Mouse (Mus musculus) subcutaneous adipose tissue, adult 2 months (tissue): Measurements from ENCODE around the gene Rxrb. TPM values are rescaled to one million over a fixed set of nuclear protein-coding genes. Genes with fewer than 3 reads are reported as not detected.

Experiments
- polyA plus RNA-seq: library from polyadenylated mRNA; depleted of rRNA; stranded (reverse); fragments of >200 nt; gene quantifications from 2 replicates; pipeline ENCODE4 v1.2.3, GENCODE M21; 2012; ENCODE audit warnings: low replicate concordance; rRNA removed

Rxrb gene
- 48.9 and 66.9 TPM in 2 replicates for polyA plus RNA-seq

DNA sequence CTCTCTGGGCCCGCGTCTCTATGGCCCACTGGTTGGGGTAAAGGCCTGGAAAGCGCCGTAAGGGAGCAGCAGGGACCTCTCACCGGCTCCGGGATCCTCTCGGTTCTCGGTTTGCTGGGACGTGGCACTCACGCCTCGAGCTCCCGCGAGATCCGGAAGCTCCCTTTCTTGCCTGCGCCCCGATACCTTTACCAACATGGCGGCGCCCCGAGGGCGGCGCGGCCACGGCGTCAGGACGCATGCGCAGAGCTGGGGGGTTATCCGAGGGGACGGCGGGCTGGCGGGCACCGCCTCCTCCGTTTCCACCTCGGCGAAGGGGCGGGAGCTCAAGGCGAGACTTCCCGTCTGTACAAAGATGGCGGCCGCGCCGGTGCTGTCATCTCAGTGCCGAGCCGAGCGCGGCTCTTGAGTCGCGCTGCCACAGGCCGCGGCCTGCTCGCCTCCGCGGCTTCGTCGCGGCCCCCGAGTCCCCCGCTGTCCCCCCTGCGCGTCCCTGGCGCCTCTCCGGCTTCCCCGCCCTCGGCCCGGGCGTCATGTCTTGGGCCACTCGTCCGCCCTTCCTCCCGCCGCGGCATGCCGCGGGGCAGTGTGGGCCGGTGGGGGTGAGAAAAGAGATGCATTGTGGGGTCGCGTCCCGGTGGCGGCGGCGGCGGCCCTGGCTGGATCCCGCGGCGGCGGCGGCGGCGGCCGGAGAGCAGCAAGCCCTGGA is at the start of gene Rxrb, which contains the start of gene Slc39a7:
Rxrb (plus strand) TSS at position 348 of the 709 bp plus-strand sequence.
Slc39a7 (minus strand) TSS at position 218 of the 709 bp plus-strand sequence.

DNA sequence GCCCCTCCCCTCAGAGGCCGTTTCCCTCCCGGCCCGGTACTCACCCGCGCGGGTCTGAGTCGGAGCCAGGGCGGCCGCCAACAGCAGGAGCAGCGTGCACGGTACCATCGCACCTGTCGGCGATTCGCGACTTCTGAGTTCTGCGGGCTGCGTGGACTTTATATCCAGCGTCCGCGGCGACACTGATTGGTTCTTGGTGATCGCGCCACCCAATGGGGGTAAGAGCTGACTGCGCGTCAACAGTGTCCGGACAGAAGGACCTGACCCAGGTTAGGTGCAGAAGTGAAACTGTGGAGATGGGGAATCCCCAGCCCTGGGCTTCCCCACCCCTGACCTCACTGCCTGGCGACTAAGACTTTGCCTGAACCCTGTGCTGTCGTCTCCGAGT is 31.5 kb upstream of the Rxrb start, which contains the start of gene H2-K1:
H2-K1 (minus strand) TSS at position 198 of the 388 bp plus-strand sequence.

DNA sequence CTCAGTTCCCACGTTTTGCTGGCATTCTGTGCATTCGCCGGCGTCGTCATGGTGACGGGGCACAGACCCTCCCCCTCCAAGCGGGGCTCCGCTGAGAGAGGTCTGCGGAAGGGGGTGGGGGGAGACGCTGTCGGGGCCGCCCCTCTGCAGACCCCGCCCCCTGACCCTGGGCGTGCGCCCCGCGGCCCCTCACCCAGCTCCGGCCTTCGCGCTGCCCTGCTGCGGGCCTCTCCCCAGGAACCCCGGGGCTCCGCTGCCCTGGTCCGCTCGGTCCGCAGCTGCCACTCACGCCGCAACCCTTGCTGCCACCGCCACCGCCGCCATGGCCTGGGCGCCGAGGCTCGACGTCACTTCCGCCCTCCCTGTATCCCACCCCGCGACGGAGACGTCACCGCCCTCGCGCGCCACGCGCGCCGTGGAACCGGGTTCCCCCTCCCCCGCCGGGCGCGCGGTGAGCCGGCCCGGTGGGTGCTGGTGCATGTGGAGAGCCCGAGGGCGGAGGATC is 7.2 kb upstream of the Rxrb start, which contains the start of gene Ring1:
Ring1 (minus strand) TSS at position 364 of the 505 bp plus-strand sequence.

DNA sequence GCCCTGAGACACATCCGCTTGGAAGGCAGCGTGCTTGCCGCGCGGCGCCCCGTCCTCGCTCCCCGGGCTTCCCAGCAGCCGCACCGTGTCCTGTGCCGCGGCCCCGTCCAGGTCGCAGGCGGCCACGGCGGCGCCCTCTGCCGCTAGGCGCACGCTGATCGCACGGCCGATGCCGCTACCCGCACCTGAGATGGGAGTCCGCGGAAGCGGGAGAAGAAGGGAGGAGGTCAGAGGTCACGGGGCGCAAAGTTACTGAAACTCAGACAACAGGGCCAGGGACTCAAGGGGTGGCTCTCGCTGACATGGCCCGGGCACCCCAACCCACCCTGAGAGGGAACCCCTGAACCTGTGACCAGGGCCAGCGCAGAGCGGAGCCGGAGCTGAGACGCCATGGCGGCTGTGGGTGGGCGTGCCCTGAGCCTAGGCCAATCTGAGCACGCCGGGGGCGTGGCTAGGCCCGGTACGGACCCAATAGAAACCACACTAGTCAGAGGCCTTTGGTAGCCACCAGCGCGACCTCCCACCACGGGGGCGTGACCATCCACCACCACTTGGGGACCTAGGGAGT is 3.9 kb upstream of the Rxrb start, which contains the start of gene H2-Ke6:
H2-Ke6 (minus strand) TSS at position 405 of the 568 bp plus-strand sequence.

DNA sequence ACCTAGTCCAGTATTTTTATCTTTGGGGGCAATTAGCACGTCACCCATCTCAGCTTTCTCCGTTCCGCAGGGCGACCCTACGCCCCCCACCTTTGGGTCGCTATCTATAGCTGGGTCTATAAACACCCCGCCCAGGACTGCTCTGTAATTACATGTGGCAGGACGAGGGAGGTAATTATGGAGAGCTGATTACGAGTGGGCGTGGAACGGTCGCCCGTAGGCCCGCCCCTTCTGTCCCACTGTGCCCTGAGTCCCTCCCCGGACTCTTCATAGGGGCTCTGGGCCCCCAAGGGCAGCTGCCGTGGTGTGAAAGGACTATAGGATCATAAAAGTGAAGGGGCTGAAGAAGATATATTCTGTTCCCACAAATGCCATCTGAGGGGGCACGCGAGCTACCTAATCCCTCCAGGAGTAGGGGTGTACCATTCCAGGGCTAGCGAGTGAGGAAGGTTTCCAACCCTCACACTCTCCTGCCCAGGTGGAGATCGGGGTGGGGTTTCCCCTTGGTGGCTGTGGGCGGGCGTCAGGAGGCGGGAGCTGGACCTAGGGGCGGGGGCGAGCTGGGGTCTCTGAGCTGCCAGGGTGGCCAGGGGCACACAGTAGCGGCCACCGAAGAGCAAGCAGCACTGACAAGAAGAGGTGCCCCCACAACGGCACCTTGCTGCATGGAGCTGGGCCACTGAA is 7.4 kb downstream of the Rxrb start, which contains the start of gene Col11a2:
Col11a2 (plus strand) TSS at position 560 of the 684 bp plus-strand sequence.

Other genes starting within 250 kb of the Rxrb start
- 131 and 603 TPM in 2 replicates for gene Angptl4, start 250.0 kb upstream of the Rxrb start, polyA plus RNA-seq
- gene Kank3, start 221.3 kb upstream of the Rxrb start, polyA plus RNA-seq = 124 and 438 TPM in 2 replicates
- gene Rps28, start 207.2 kb upstream of the Rxrb start, polyA plus RNA-seq = 443 and 1,172 TPM in 2 replicates
- 619 and 635 TPM in 2 replicates for gene Ndufa7, start 207.2 kb upstream of the Rxrb start, polyA plus RNA-seq
- 142 and 168 TPM in 2 replicates for gene Cd320, start 188.7 kb upstream of the Rxrb start, polyA plus RNA-seq
- gene Gm7029, start 158.0 kb upstream of the Rxrb start, polyA plus RNA-seq = not detected in 2 replicates
- 1.6 and 9.5 TPM in 2 replicates for gene Kifc1, start 141.2 kb upstream of the Rxrb start, polyA plus RNA-seq
- gene Platr17, start 126.7 kb upstream of the Rxrb start, polyA plus RNA-seq = 0.22 and 0.39 TPM in 2 replicates
- 47.5 and 58.9 TPM in 2 replicates for gene Daxx, start 122.4 kb upstream of the Rxrb start, polyA plus RNA-seq
- 206 and 319 TPM in 2 replicates for gene Tapbp, start 115.9 kb upstream of the Rxrb start, polyA plus RNA-seq
- 42.7 and 55.1 TPM in 2 replicates for gene Zbtb22, start 115.9 kb upstream of the Rxrb start, polyA plus RNA-seq
- gene Rgl2, start 102.3 kb upstream of the Rxrb start, polyA plus RNA-seq = 157 and 179 TPM in 2 replicates
- gene Pfdn6, start 91.5 kb upstream of the Rxrb start, polyA plus RNA-seq = 29.4 and 29.5 TPM in 2 replicates
- gene Wdr46, start 91.2 kb upstream of the Rxrb start, polyA plus RNA-seq = 15.8 and 36.0 TPM in 2 replicates
- 6.6 and 9.0 TPM in 2 replicates for gene B3galt4, start 80.3 kb upstream of the Rxrb start, polyA plus RNA-seq
- gene Vps52, start 76.0 kb upstream of the Rxrb start, polyA plus RNA-seq = 65.8 and 76.5 TPM in 2 replicates
- gene Rps18, start 75.8 kb upstream of the Rxrb start, polyA plus RNA-seq = 464 and 878 TPM in 2 replicates
- gene H2-K1, start 31.5 kb upstream of the Rxrb start, polyA plus RNA-seq = 3,046 and 5,899 TPM in 2 replicates
- gene Ring1, start 7.1 kb upstream of the Rxrb start, polyA plus RNA-seq = 31.6 and 54.8 TPM in 2 replicates
- 86.6 and 99.6 TPM in 2 replicates for gene H2-Ke6, start 3.8 kb upstream of the Rxrb start, polyA plus RNA-seq
- gene Slc39a7, start 130 bp upstream of the Rxrb start, polyA plus RNA-seq = 134 and 217 TPM in 2 replicates
- gene Col11a2, start 7.6 kb downstream of the Rxrb start, polyA plus RNA-seq = 0.62 and 1.1 TPM in 2 replicates
- gene H2-Oa, start 60.5 kb downstream of the Rxrb start, polyA plus RNA-seq = 1.5 and 8.0 TPM in 2 replicates
- gene H2-DMa, start 87.7 kb downstream of the Rxrb start, polyA plus RNA-seq = 57.9 and 70.0 TPM in 2 replicates
- gene Brd2, start 90.8 kb downstream of the Rxrb start, polyA plus RNA-seq = 90.8 and 138 TPM in 2 replicates
- gene H2-DMb2, start 111.5 kb downstream of the Rxrb start, polyA plus RNA-seq = 4.7 and 9.3 TPM in 2 replicates
- gene H2-DMb1, start 121.3 kb downstream of the Rxrb start, polyA plus RNA-seq = 81.8 and 86.9 TPM in 2 replicates
- 50.0 and 54.7 TPM in 2 replicates for gene Tap1, start 155.7 kb downstream of the Rxrb start, polyA plus RNA-seq
- 69.5 and 80.5 TPM in 2 replicates for gene Psmb9, start 156.0 kb downstream of the Rxrb start, polyA plus RNA-seq
- 118 and 150 TPM in 2 replicates for gene Psmb8, start 165.9 kb downstream of the Rxrb start, polyA plus RNA-seq
- gene Tap2, start 171.7 kb downstream of the Rxrb start, polyA plus RNA-seq = 59.2 and 66.5 TPM in 2 replicates
- gene H2-Ob, start 207.1 kb downstream of the Rxrb start, polyA plus RNA-seq = 4.2 and 6.1 TPM in 2 replicates
- 701 and 1,325 TPM in 2 replicates for gene H2-Ab1, start 225.9 kb downstream of the Rxrb start, polyA plus RNA-seq